Mouse (Mus musculus): ENCODE measurements around the gene Plcd3. TPM values are rescaled to one million over a fixed set of nuclear protein-coding genes. Genes with fewer than 3 reads are reported as not detected.

Plcd3 gene
- total RNA-seq, 2 experiments from 2014 or later, result 9.3 to 10.2 TPM

DNA sequence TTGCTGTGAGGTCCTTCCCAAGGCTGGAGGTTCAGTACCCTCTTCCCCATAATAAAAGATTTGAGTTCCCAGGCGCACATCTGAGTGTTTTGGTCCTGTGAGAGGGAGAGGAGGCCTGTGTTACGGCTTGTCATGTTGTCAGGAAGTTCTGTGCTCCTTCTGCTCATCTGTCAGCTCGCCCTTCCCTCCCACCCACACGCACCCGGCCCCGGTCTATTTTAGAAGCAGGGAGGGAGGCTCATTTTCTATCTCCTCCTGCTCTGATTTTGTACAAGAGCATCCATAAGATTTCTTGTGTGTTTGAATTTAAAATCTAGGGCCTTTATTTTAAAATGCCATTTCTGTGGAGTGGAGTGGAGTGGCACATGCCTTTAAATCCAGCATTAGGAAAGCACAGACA lies 63.4 kb downstream of the Plcd3 start:
- peak; percentile 57 to 66 for DNase-seq (ENCODE audit: low spot score in 2 of 2)
- H3K4me3 ChIP-seq, result peak overlapping the region; percentile 17; the same call in 1 of the 2 replicates
- H3K27ac ChIP-seq, result peak overlapping the region; percentile 91
- no peak for TF ChIP-seq CTCF (conservative IDR thresholded peaks at IDR 0.05)

DNA sequence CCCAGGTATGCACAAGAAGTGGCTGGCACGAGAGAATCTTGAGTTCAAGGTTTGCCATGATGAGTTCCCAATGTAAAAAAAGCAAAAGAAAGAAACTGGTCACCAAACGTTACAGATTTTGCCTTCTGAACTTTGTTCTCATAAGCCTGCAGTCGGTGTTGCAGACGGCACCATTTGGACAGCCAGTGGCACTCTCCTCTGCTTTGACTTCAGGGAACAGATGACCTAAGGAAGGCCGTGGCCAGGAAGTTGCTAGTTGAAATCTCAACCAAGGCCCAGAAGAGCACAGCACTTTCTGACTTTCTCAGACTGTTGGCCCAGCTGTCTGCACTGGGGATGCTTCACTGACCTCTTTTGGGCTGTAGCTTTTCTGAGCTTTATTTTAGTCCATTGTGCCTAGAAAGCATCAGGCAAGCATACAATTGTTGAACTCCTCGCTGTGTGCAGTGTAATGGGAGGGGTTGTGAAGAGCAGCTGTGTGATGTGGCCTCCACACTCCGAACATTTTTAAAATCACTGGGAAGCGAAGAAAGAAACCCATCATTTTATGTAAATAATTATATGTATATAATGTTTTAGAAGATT lies 64.5 kb downstream of the Plcd3 start:
- Histone ChIP-seq H3K4me3 (no peak overlapping the region), H3K27ac (peak overlapping the region; percentile 91)
- no peak for TF ChIP-seq CTCF (conservative IDR thresholded peaks at IDR 0.05)
- DNase-seq (ENCODE audit: low spot score in 2 of 2), result no peak

DNA sequence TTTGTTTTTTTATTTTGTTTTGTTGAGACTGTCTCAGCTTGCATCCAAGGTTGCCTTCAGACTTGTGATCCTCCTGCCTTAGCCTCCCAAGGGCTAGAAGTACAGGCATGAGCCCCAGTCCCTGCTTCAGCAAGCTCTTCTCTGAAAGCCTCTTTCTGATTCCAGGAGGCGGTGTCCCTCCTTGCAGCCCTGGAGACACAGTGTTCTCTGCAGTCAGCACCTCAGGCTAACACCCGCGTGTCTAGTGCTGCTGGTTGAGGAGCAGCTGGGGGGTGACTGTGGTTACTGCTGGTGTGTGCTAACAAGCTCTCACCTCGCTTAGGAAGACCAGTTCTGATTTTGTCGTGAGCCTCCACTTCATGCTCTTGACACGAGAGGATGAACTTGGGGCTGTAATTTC lies 66.5 kb downstream of the Plcd3 start:
- no peak for TF ChIP-seq CTCF (conservative IDR thresholded peaks at IDR 0.05)
- H3K4me3 ChIP-seq, result no peak overlapping the region
- no peak for DNase-seq (ENCODE audit: low spot score in 2 of 2)
- H3K27ac ChIP-seq, result peak overlapping the region; percentile 91

- TF ChIP-seq CTCF (conservative IDR thresholded peaks at IDR 0.05), result no peak
- Histone ChIP-seq H3K4me3 (no peak overlapping the region), H3K27ac (peak overlapping the region; percentile 91)
- peak; percentile 50 to 67 for DNase-seq (ENCODE audit: low spot score in 2 of 2)
These were observed 68.4 kb downstream of the Plcd3 start for GRCm38 (mm10) chr11:103033030-103033429.

DNA sequence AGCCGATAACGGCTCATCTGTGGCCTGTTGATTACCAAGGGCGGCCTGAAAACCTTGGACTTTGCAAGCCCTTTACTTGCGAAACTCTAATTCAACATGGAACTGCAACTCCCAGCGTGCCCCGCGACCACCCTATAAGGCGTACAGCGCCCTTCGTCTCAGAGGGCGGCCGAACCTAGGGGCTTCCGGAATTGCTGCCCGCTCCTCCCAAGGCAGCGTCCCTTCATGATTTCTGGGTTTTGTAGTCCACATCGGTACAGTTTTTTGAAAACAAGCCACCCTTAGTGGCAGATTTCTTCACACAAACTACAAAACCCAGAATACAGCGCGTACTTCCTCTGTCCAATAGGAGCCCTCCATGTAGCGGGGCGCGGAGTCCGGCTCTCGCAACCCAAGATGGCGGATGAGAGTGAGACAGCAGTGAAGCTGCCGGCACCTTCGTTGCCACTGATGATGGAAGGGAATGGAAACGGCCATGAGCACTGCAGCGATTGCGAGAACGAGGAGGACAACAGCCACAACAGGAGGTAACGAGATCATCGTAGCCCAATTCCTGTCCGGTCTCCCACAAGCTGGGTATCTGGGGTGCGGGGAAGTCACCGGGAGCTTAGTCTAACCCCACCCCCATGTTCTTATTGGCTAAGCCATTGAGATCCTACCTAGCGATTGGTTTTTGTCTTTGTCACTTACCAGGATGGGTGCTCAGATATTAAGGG lies 73.1 kb downstream of the Plcd3 start, which contains the start of the genes Nmt1 and Dcakd:
Gene Nmt1, plus strand, starts transcription at position 15 of the 716 bp plus-strand sequence.
Gene Dcakd, minus strand, starts transcription at position 158 of the 716 bp plus-strand sequence.
- peak within 1 kb of the TSS; percentile 68 for H3K4me3 ChIP-seq
- no peak; the same call in 1 of the 2 replicates for TF ChIP-seq CTCF (conservative IDR thresholded peaks at IDR 0.05)
- peak within 1 kb of the TSS; percentile 98 for H3K27ac ChIP-seq
- peak; percentile 89 to 98 for DNase-seq (ENCODE audit: low spot score in 2 of 2)

DNA sequence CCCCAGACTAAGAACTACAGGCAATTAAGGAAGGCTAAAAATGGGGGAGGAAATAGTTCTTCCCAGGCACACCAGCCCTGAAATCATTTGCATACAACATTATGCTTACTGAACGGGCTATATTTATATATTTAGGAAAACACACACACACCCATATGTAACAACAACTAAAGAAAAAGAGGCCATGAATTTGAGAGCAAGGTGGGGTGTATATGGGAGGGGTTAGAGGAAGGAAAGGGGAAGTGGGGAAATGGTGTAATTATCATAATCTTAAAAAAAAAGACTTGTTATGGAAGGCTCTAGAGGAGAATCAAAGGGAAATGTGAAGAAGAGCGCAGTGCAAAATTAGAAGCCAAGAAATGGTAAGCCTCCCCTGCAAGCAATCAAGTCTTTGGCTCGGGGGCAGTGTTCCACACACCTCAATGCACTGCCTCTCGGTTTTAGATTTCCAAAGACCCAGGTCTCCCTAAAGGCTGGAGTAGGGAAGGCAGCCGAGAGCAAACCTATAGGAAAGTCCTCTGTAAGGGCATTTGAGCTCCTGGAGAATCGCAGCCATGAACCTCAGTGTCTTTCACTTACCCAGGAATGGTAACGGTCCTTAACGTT lies 73.8 kb downstream of the Plcd3 start:
- peak overlapping the region; percentile 98 for H3K27ac ChIP-seq
- no peak for DNase-seq (ENCODE audit: low spot score in 2 of 2)
- TF ChIP-seq CTCF (conservative IDR thresholded peaks at IDR 0.05), result no peak; the same call in 1 of the 2 replicates
- H3K4me3 ChIP-seq, result peak overlapping the region; percentile 68

GRCm38 (mm10) chr11:103026901-103027300 lies 74.6 kb downstream of the Plcd3 start:
- DNase-seq (ENCODE audit: low spot score in 2 of 2), result no peak
- peak overlapping the region; percentile 98 for H3K27ac ChIP-seq
- TF ChIP-seq CTCF (conservative IDR thresholded peaks at IDR 0.05), result no peak
- peak overlapping the region; percentile 68; the same call in 1 of the 2 replicates for H3K4me3 ChIP-seq

GRCm38 (mm10) chr11:103023974-103024373 lies 77.5 kb downstream of the Plcd3 start:
- peak in 1 of 2 experiments; percentile 62 for DNase-seq (ENCODE audit: low spot score in 2 of 2)
- H3K4me3 ChIP-seq, result no peak overlapping the region
- peak; percentile 21; the same call in 1 of the 2 replicates for TF ChIP-seq CTCF (conservative IDR thresholded peaks at IDR 0.05)
- peak overlapping the region; percentile 98; the same call in 1 of the 2 replicates for H3K27ac ChIP-seq

GRCm38 (mm10) chr11:103020713-103021335 lies 80.6 kb downstream of the Plcd3 start:
- H3K27ac ChIP-seq, result peak overlapping the region; percentile 16; the same call in 1 of the 2 replicates
- DNase-seq (ENCODE audit: low spot score in 2 of 2), result no peak

More at GRCm38 (mm10) chr11:103020713-103021335, 80.6 kb downstream of the Plcd3 start:
- no peak overlapping the region for H3K4me3 ChIP-seq
- TF ChIP-seq CTCF (conservative IDR thresholded peaks at IDR 0.05), result peak; percentile 46

Other genes starting within 250 kb of the Plcd3 start
- 100 to 1,000 TPM; 129 to 139 TPM for gene Eftud2, start 220.7 kb downstream of the Plcd3 start, total RNA-seq (2021)
- gene Ccdc103, start 220.5 kb downstream of the Plcd3 start, total RNA-seq (2021), result 1 to 10 TPM; 1.5 to 3.0 TPM
- gene Fam187a, start 216.5 kb downstream of the Plcd3 start, total RNA-seq (2021), result under 1 TPM in 1 of 2 experiments, not detected in 1; 0.37 TPM
- 100 to 1,000 TPM; 332 to 341 TPM for gene Gfap, start 200.7 kb downstream of the Plcd3 start, total RNA-seq (2021)
- gene Kif18b, start 176.5 kb downstream of the Plcd3 start, total RNA-seq (2021), result under 1 TPM; 0.27 to 0.74 TPM
- gene C1ql1, start 155.0 kb downstream of the Plcd3 start, total RNA-seq (2021), result 10 to 100 TPM; 17.5 to 18.5 TPM
- gene Nmt1, start 73.5 kb downstream of the Plcd3 start, total RNA-seq (2021), result 100 to 1,000 TPM; 169 to 173 TPM
- 10 to 100 TPM; 77.1 to 80.3 TPM for gene Dcakd, start 73.3 kb downstream of the Plcd3 start, total RNA-seq (2021)
- 10 to 100 TPM; 87.1 to 91.0 TPM for gene Acbd4, start within 50 bp of the Plcd3 start, total RNA-seq (2021)
- gene Hexim1, start 14.6 kb upstream of the Plcd3 start, total RNA-seq (2021), result 10 to 100 TPM; 48.5 to 50.8 TPM
- 10 to 100 TPM in 1 of 2 experiments, 1 to 10 TPM in 1; 9.7 to 16.0 TPM for gene Hexim2, start 30.8 kb upstream of the Plcd3 start, total RNA-seq (2021)
- gene Fmnl1, start 69.4 kb upstream of the Plcd3 start, total RNA-seq (2021), result 100 to 1,000 TPM; 142 to 156 TPM
- gene 1700023F06Rik, start 106.9 kb upstream of the Plcd3 start, total RNA-seq (2021), result 1 to 10 TPM; 1.5 to 2.0 TPM
- gene Spata32, start 116.8 kb upstream of the Plcd3 start, total RNA-seq (2021), result 1 to 10 TPM; 1.2 to 1.3 TPM
- 1 to 10 TPM; 3.3 TPM for gene Map3k14, start 165.8 kb upstream of the Plcd3 start, total RNA-seq (2021)